Mouse (Mus musculus): ENCODE measurements around the gene Jade2. TPM values are rescaled to one million over a fixed set of nuclear protein-coding genes. Genes with fewer than 3 reads are reported as not detected.
"Not testable (repeated sequence)": the region's sequence is repeated elsewhere in the genome, so short reads cannot be mapped to it uniquely, and the experiment has no call there.

Jade2 gene
- polyA plus RNA-seq, 1 experiment from 2014 or later, result 0.21 TPM

- H3K36me3 ChIP-seq (ENCODE audit: control insufficient read depth, insufficient read depth, low read length), result no peaks in the 10 kb centered on the region
- H3K4me1 ChIP-seq (ENCODE audit: control insufficient read depth, insufficient read depth, low read length), result peaks cover 2% of the 10 kb centered on the region; the same call in 1 of the 2 replicates
- WGBS (ENCODE audit: insufficient replicate concordance), result 20% methylated on average over 17 of the region's 17 CpGs
- H3K27ac ChIP-seq (ENCODE audit: low read depth, low read length), result no peak overlapping the region
- no peaks in the 10 kb centered on the region for H3K9me3 ChIP-seq (replicated peaks; ENCODE audit: control insufficient read depth, low read length)
- peak overlapping the region; percentile 73 for H3K4me2 ChIP-seq
- H3K4me3 ChIP-seq (ENCODE audit: low read depth, low read length), result peak overlapping the region; percentile 49
- H3K27me3 ChIP-seq (ENCODE audit: control insufficient read depth, insufficient read depth, low read length), result no peaks in the 10 kb centered on the region
- peak; percentile 58 for ATAC-seq (replicated peaks; ENCODE audit: insufficient number of reproducible peaks, low FRiP score, low TSS enrichment)
- H3K9ac ChIP-seq (ENCODE audit: low read depth, low read length), result peak overlapping the region; percentile 67
Observed at GRCm38 (mm10) chr11:51805221-51805981, 52.1 kb downstream of the Jade2 start.

- no peak for ATAC-seq (replicated peaks; ENCODE audit: insufficient number of reproducible peaks, low FRiP score, low TSS enrichment)
- Histone ChIP-seq H3K4me2 (peak overlapping the region; percentile 52), H3K27ac (ENCODE audit: low read depth, low read length) (peak overlapping the region; percentile 84), H3K36me3 (ENCODE audit: control insufficient read depth, insufficient read depth, low read length) (no peaks in the 10 kb centered on the region), H3K4me1 (ENCODE audit: control insufficient read depth, insufficient read depth, low read length) (peaks cover 7% of the 10 kb centered on the region), H3K27me3 (ENCODE audit: control insufficient read depth, insufficient read depth, low read length) (no peaks in the 10 kb centered on the region), H3K9ac (ENCODE audit: low read depth, low read length) (peak overlapping the region; percentile 58; the same call in 1 of the 2 replicates), H3K9me3 (replicated peaks; ENCODE audit: control insufficient read depth, low read length) (no peaks in the 10 kb centered on the region), H3K4me3 (ENCODE audit: low read depth, low read length) (no peak overlapping the region)
- 14% methylated on average over 7 of the region's 8 CpGs for WGBS (ENCODE audit: insufficient replicate concordance)
Observed at GRCm38 (mm10) chr11:51800634-51801325, 56.7 kb downstream of the Jade2 start.

- H3K27ac ChIP-seq (ENCODE audit: low read depth, low read length), result no peak overlapping the region
- WGBS (ENCODE audit: insufficient replicate concordance), result 66% methylated on average over 4 of the region's 4 CpGs
- no peak overlapping the region for H3K4me3 ChIP-seq (ENCODE audit: low read depth, low read length)
- H3K4me1 ChIP-seq (ENCODE audit: control insufficient read depth, insufficient read depth, low read length), result peaks cover 6% of the 10 kb centered on the region
- no peak for ATAC-seq (replicated peaks; ENCODE audit: insufficient number of reproducible peaks, low FRiP score, low TSS enrichment)
- peaks cover 5% of the 10 kb centered on the region; the same call in 1 of the 2 replicates for H3K36me3 ChIP-seq (ENCODE audit: control insufficient read depth, insufficient read depth, low read length)
- H3K27me3 ChIP-seq (ENCODE audit: control insufficient read depth, insufficient read depth, low read length), result no peaks in the 10 kb centered on the region
- H3K9ac ChIP-seq (ENCODE audit: low read depth, low read length), result no peak overlapping the region
- H3K4me2 ChIP-seq, result no peak overlapping the region
- H3K9me3 ChIP-seq (replicated peaks; ENCODE audit: control insufficient read depth, low read length), result no peaks in the 10 kb centered on the region
Observed at GRCm38 (mm10) chr11:51796272-51796671, 61.2 kb downstream of the Jade2 start.

GRCm38 (mm10) chr11:51790662-51791061 is 66.8 kb downstream of the Jade2 start:
- no peak overlapping the region for H3K27ac ChIP-seq (ENCODE audit: low read depth, low read length)
- H3K9ac ChIP-seq (ENCODE audit: low read depth, low read length), result no peak overlapping the region
- H3K4me3 ChIP-seq (ENCODE audit: low read depth, low read length), result no peak overlapping the region
- no peaks in the 10 kb centered on the region for H3K9me3 ChIP-seq (replicated peaks; ENCODE audit: control insufficient read depth, low read length)
- no peak for ATAC-seq (replicated peaks; ENCODE audit: insufficient number of reproducible peaks, low FRiP score, low TSS enrichment)
- H3K36me3 ChIP-seq (ENCODE audit: control insufficient read depth, insufficient read depth, low read length), result peaks cover 17% of the 10 kb centered on the region
- H3K27me3 ChIP-seq (ENCODE audit: control insufficient read depth, insufficient read depth, low read length), result no peaks in the 10 kb centered on the region
- WGBS (ENCODE audit: insufficient replicate concordance), result 94% methylated on average over 7 of the region's 7 CpGs
- H3K4me2 ChIP-seq, result no peak overlapping the region
- H3K4me1 ChIP-seq (ENCODE audit: control insufficient read depth, insufficient read depth, low read length), result no peaks in the 10 kb centered on the region

- not testable (repeated sequence) for H3K27me3 ChIP-seq (ENCODE audit: control insufficient read depth, insufficient read depth, low read length)
Observed at GRCm38 (mm10) chr11:51789735-51790134, 67.7 kb downstream of the Jade2 start.

GRCm38 (mm10) chr11:51785926-51786325 is 71.5 kb downstream of the Jade2 start:
- no peak overlapping the region for H3K27ac ChIP-seq (ENCODE audit: low read depth, low read length)
- no peak overlapping the region for H3K4me2 ChIP-seq
- H3K36me3 ChIP-seq (ENCODE audit: control insufficient read depth, insufficient read depth, low read length), result peaks cover 16% of the 10 kb centered on the region
- WGBS (ENCODE audit: insufficient replicate concordance), result 89% methylated on average over 6 of the region's 6 CpGs
- no peaks in the 10 kb centered on the region for H3K4me1 ChIP-seq (ENCODE audit: control insufficient read depth, insufficient read depth, low read length)
- H3K4me3 ChIP-seq (ENCODE audit: low read depth, low read length), result no peak overlapping the region
- no peak for ATAC-seq (replicated peaks; ENCODE audit: insufficient number of reproducible peaks, low FRiP score, low TSS enrichment)
- no peaks in the 10 kb centered on the region for H3K9me3 ChIP-seq (replicated peaks; ENCODE audit: control insufficient read depth, low read length)
- H3K27me3 ChIP-seq (ENCODE audit: control insufficient read depth, insufficient read depth, low read length), result no peaks in the 10 kb centered on the region
- no peak overlapping the region for H3K9ac ChIP-seq (ENCODE audit: low read depth, low read length)

More at GRCm38 (mm10) chr11:51789735-51790134, 67.7 kb downstream of the Jade2 start:
- not testable (repeated sequence) for H3K9me3 ChIP-seq (replicated peaks; ENCODE audit: control insufficient read depth, low read length); ATAC-seq (replicated peaks; ENCODE audit: insufficient number of reproducible peaks, low FRiP score, low TSS enrichment); H3K4me1 ChIP-seq (ENCODE audit: control insufficient read depth, insufficient read depth, low read length); H3K27ac ChIP-seq (ENCODE audit: low read depth, low read length); H3K4me3 ChIP-seq (ENCODE audit: low read depth, low read length); H3K9ac ChIP-seq (ENCODE audit: low read depth, low read length); H3K4me2 ChIP-seq
- 88% methylated on average over 4 of the region's 4 CpGs for WGBS (ENCODE audit: insufficient replicate concordance)
- H3K36me3 ChIP-seq (ENCODE audit: control insufficient read depth, insufficient read depth, low read length), result peaks cover 17% of the 10 kb centered on the region

GRCm38 (mm10) chr11:51782721-51783120 is 74.7 kb downstream of the Jade2 start:
- Histone ChIP-seq H3K27ac (ENCODE audit: low read depth, low read length) (no peak overlapping the region), H3K9me3 (replicated peaks; ENCODE audit: control insufficient read depth, low read length) (no peaks in the 10 kb centered on the region), H3K4me1 (ENCODE audit: control insufficient read depth, insufficient read depth, low read length) (no peaks in the 10 kb centered on the region), H3K4me3 (ENCODE audit: low read depth, low read length) (no peak overlapping the region), H3K9ac (ENCODE audit: low read depth, low read length) (no peak overlapping the region), H3K27me3 (ENCODE audit: control insufficient read depth, insufficient read depth, low read length) (no peaks in the 10 kb centered on the region), H3K36me3 (ENCODE audit: control insufficient read depth, insufficient read depth, low read length) (peaks cover 18% of the 10 kb centered on the region), H3K4me2 (no peak overlapping the region)
- ATAC-seq (replicated peaks; ENCODE audit: insufficient number of reproducible peaks, low FRiP score, low TSS enrichment), result no peak
- 86% methylated on average over 6 of the region's 6 CpGs for WGBS (ENCODE audit: insufficient replicate concordance)

- Histone ChIP-seq H3K4me1 (ENCODE audit: control insufficient read depth, insufficient read depth, low read length) (no peaks in the 10 kb centered on the region), H3K36me3 (ENCODE audit: control insufficient read depth, insufficient read depth, low read length) (peaks cover 13% of the 10 kb centered on the region), H3K4me2 (no peak overlapping the region), H3K9ac (ENCODE audit: low read depth, low read length) (no peak overlapping the region), H3K27ac (ENCODE audit: low read depth, low read length) (no peak overlapping the region), H3K27me3 (ENCODE audit: control insufficient read depth, insufficient read depth, low read length) (no peaks in the 10 kb centered on the region), H3K4me3 (ENCODE audit: low read depth, low read length) (no peak overlapping the region), H3K9me3 (replicated peaks; ENCODE audit: control insufficient read depth, low read length) (no peaks in the 10 kb centered on the region)
- no peak for ATAC-seq (replicated peaks; ENCODE audit: insufficient number of reproducible peaks, low FRiP score, low TSS enrichment)
- 84% methylated on average over 9 of the region's 9 CpGs for WGBS (ENCODE audit: insufficient replicate concordance)
Observed at GRCm38 (mm10) chr11:51780773-51781267, 76.6 kb downstream of the Jade2 start.

Measured in heart, embryonic 11.5 days (tissue).